Mouse (Mus musculus) activated CD4-positive, CD25-positive, alpha-beta regulatory T cell (primary cell): ENCODE results near the gene Zfp46. TPM values are rescaled to one million over a fixed set of nuclear protein-coding genes. Genes with fewer than 3 reads are reported as not detected.

Source experiments
- polyA plus RNA-seq, 2 experiments: library from polyadenylated mRNA; unstranded; fragments of 100-300 nt; shearing (Covaris generic); gene quantifications; one replicate each; pipeline ENCODE4 v1.2.1; 2017

The Zfp46 gene
- polyA plus RNA-seq, result 10 to 100 TPM in 1 of 2 experiments, 1 to 10 TPM in 1; 9.0 to 12.4 TPM

GRCm38 (mm10) chr4:136284455-136284854 is at the start of gene Zfp46:
Zfp46 (plus strand) TSS chr4:136284683.

GRCm38 (mm10) chr4:136247729-136248463 is 36.6 kb upstream of the Zfp46 start, which contains the start of gene Tcea3:
Tcea3 (plus strand) TSS chr4:136247729.

GRCm38 (mm10) chr4:136310229-136311041 is 26.0 kb downstream of the Zfp46 start, which contains the start of gene Hnrnpr:
Hnrnpr (plus strand) TSS chr4:136310942.

Other genes starting within 250 kb of the Zfp46 start
- gene Rpl11, start 231.3 kb upstream of the Zfp46 start, polyA plus RNA-seq, result 100 to 1,000 TPM; 331 to 438 TPM
- gene Id3, start 141.2 kb upstream of the Zfp46 start, polyA plus RNA-seq, result 100 to 1,000 TPM; 162 to 182 TPM
- gene E2f2, start 112.3 kb upstream of the Zfp46 start, polyA plus RNA-seq, result 10 to 100 TPM; 28.7 to 33.6 TPM
- under 1 TPM; 0.11 to 0.19 TPM for gene Asap3, start 78.3 kb upstream of the Zfp46 start, polyA plus RNA-seq
- gene Tcea3, start 37.0 kb upstream of the Zfp46 start, polyA plus RNA-seq, result under 1 TPM; 0.23 to 0.93 TPM
- 100 to 1,000 TPM in 1 of 2 experiments, 10 to 100 TPM in 1; 96.1 to 142 TPM for gene Hnrnpr, start 26.3 kb downstream of the Zfp46 start, polyA plus RNA-seq
- gene Htr1d, start 138.8 kb downstream of the Zfp46 start, polyA plus RNA-seq, result under 1 TPM in 1 of 2 experiments, not detected in 1; 0.10 TPM
- under 1 TPM; 0.16 to 0.29 TPM for gene 6030445D17Rik, start 177.6 kb downstream of the Zfp46 start, polyA plus RNA-seq
- 10 to 100 TPM in 1 of 2 experiments, 1 to 10 TPM in 1; 5.9 to 11.8 TPM for gene Luzp1, start 185.1 kb downstream of the Zfp46 start, polyA plus RNA-seq